Mouse (Mus musculus): ENCODE data around the gene Pou3f1.

DNA sequence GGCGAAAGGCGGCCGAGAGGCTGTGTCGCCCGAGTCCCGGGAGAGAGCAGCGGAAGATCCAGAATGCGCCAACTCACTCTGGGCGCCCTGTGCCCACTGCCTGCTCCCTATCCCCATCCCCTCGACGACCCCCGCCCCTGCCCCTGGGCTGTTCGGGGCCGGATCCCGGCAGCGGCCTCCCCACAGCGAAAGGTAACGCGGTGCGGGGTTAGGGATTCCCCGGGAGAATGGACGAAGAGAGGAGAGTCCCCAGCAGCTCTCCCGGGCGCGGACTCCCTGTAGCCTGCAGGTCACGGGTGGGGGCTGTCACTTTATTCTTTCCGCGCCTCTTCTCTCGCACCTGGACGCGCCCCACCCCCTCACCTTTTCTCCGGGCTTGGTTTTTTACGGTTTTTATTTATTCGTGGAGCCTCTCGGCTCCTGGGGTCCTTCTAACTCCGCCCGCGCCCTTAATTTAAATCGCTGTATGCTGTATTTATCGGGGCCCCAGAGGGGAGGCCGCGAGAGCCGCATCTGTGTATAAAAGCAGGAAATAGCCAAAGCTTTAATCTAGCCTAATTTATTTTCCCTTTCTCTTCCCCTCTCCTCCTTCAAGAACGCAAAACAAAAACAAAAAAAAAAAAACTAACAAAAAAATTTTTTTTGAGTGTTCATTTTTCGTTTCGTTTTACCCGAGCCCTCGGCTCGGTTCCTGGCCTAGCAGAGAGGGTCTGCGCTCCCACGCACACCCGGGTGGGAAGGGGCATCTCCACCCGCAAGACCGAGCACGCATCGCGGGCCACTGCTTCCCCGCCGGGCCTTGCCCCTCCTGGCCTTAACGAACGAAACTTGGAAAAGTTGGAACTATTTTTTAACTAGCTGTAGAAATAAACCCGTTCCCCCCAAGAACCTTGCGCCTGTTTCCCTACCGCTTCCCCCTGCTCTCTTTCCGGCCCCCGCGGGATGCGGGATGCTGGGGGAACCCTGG lies 2.9 kb downstream of the Pou3f1 start:
- TF ChIP-seq CTCF (IDR thresholded peaks at IDR 0.05; ENCODE audit: low read depth) (no peak), EP300 (IDR thresholded peaks at IDR 0.05; ENCODE audit: low read depth) (no peak)

Data from liver, postnatal 0 days (tissue).